Mouse (Mus musculus): Measurements from ENCODE around the gene Gm8011.
"Not testable (repeated sequence)": the region's sequence is repeated elsewhere in the genome, so short reads cannot be mapped to it uniquely, and the experiment has no call there.

Gene Gm8011

GRCm38 (mm10) chr14:42463581-42463980 is at the start of gene Gm8011:
TSS of gene Gm8011 (plus strand) at chr14:42463881.
- not testable (repeated sequence) for DNase-seq (ENCODE audit: low spot score in 2 of 2)

DNA sequence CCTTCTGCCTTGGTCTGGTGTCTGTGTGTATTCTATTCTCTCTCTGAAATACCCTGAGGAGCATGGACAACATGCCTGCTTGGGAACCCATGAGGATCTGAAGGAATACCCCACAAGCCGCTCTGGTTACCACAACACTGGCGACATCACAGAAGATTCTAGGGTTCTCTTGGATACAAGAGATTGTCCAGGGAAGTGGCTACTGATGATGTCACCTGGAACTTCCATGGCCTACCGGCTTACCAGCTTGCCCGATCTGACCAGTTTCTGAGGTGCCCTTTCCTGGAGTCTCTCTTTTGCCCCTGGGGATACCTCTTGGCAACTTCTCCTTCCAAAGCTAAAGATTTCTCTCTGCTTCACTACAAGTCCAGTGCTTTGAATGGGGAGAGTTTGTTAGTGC is 24.1 kb upstream of the Gm8011 start, which contains the start of gene Gm8005:
Gene Gm8005, minus strand, starts transcription at position 101 of the 400 bp plus-strand sequence.
- DNase-seq (ENCODE audit: low spot score in 2 of 2), result not testable (repeated sequence)

DNA sequence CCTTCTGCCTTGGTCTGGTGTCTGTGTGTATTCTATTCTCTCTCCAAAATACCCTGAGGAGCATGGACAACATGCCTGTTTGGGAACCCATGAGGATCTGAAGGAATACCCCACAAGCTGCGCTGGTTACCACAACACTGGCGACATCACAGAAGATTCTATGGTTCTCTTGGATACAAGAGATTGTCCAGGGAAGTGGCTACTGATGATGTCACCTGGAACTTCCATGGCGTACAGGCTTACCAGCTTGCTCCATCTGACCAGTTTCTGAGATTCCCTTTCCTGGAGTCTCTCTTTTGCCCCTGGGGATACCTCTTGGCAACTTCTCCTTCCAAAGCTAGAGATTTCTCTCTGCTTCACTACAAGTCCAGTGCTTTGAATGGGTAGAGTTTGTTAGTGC is 38.6 kb downstream of the Gm8011 start, which contains the start of gene Gm8020:
Gene Gm8020, minus strand, starts transcription at position 101 of the 400 bp plus-strand sequence.
- not testable (repeated sequence) for DNase-seq (ENCODE audit: low spot score in 2 of 2)
